Mouse (Mus musculus) cortical plate, adult 2 months (tissue): ENCODE measurements around the gene Ercc6l.

ENCODE experiments used
- CTCF ChIP-seq: fragments of 200-500 bp; IDR thresholded peaks from 2 replicates; pipeline ENCODE4 v1.5.1; 2011; ENCODE audit warnings: mild to moderate bottlenecking, control low read depth, low read length; ENCODE audit not compliant: insufficient read depth; ENCODE audit errors: extremely low read depth
- POLR2A ChIP-seq: fragments of 200-500 bp; IDR thresholded peaks from 2 replicates; pipeline ENCODE4 v1.6.1; 2011; ENCODE audit warnings: mild to moderate bottlenecking, low read length, control low read depth; ENCODE audit not compliant: insufficient read depth; ENCODE audit errors: extremely low read depth

- TF ChIP-seq POLR2A = no peak
- no peak for TF ChIP-seq CTCF
Measured at GRCm38 (mm10) chrX:102121321-102121720, 35.6 kb downstream of the Ercc6l start.
